Mouse (Mus musculus) liver, embryonic 15.5 days (tissue): Measurements from ENCODE around the gene Cdpf1. TPM values are rescaled to one million over a fixed set of nuclear protein-coding genes. Genes with fewer than 3 reads are reported as not detected.

Source experiments
- ATAC-seq: fragments of 200-750 bp; cut with Nextera tagmentation; 2 replicates; pipeline ENCODE4 v1.8.0; 2017; ENCODE audit warnings: moderate number of reproducible peaks, mild to moderate bottlenecking, moderate library complexity; ENCODE audit not compliant: insufficient read depth
- H3K27ac ChIP-seq: fragments of 300-500 bp; sonication (generic); replicated peaks from 2 replicates; pipeline ENCODE4 v1.5.1; 2015; ENCODE audit warnings: mild to moderate bottlenecking, inconsistent platforms
- H3K27me3 ChIP-seq: fragments of 300-500 bp; sonication (generic); 2 replicates; pipeline ENCODE4 v1.6.1; 2015; ENCODE audit warnings: mild to moderate bottlenecking, inconsistent platforms
- H3K36me3 ChIP-seq: fragments of 300-500 bp; sonication (generic); replicated peaks from 2 replicates; pipeline ENCODE4 v1.6.1; 2015; ENCODE audit warnings: moderate library complexity, mild to moderate bottlenecking, inconsistent platforms
- H3K4me1 ChIP-seq: fragments of 300-500 bp; sonication (generic); replicated peaks from 2 replicates; pipeline ENCODE4 v1.6.1; 2015; ENCODE audit warnings: inconsistent platforms
- H3K4me2 ChIP-seq: fragments of 300-500 bp; sonication (generic); 2 replicates; pipeline ENCODE4 v1.6.1; 2015; ENCODE audit warnings: moderate library complexity, mild to moderate bottlenecking, inconsistent platforms
- H3K4me3 ChIP-seq: fragments of 300-500 bp; sonication (generic); replicated peaks from 2 replicates; pipeline ENCODE4 v1.5.1; 2015; ENCODE audit warnings: mild to moderate bottlenecking, inconsistent platforms
- H3K9ac ChIP-seq: fragments of 300-500 bp; sonication (generic); 2 replicates; pipeline ENCODE4 v1.6.1; 2015; ENCODE audit warnings: moderate library complexity, mild to moderate bottlenecking, inconsistent platforms
- H3K9me3 ChIP-seq: fragments of 300-500 bp; sonication (generic); replicated peaks from 2 replicates; pipeline ENCODE4 v1.6.1; 2016; ENCODE audit warnings: inconsistent platforms
- WGBS: fragments of 180-500 bp; shearing (Covaris S2); methylation state at CpG from one replicate; pipeline ENCODE4 v1.1.7; 2015; ENCODE audit warnings: mixed read lengths; ENCODE audit not compliant: insufficient replicate concordance; 5-methylcytosine and 5-hydroxymethylcytosine counted together
- polyA plus RNA-seq: library from polyadenylated mRNA; unstranded; fragments of >200 nt; fragmentation: Nextera tagmentation; extraction: Ambion mirVana; gene quantifications from 2 replicates; pipeline ENCODE4 v1.2.1, GENCODE M21; 2015

Gene Cdpf1
- 20.9 and 21.8 TPM in 2 replicates for polyA plus RNA-seq

DNA sequence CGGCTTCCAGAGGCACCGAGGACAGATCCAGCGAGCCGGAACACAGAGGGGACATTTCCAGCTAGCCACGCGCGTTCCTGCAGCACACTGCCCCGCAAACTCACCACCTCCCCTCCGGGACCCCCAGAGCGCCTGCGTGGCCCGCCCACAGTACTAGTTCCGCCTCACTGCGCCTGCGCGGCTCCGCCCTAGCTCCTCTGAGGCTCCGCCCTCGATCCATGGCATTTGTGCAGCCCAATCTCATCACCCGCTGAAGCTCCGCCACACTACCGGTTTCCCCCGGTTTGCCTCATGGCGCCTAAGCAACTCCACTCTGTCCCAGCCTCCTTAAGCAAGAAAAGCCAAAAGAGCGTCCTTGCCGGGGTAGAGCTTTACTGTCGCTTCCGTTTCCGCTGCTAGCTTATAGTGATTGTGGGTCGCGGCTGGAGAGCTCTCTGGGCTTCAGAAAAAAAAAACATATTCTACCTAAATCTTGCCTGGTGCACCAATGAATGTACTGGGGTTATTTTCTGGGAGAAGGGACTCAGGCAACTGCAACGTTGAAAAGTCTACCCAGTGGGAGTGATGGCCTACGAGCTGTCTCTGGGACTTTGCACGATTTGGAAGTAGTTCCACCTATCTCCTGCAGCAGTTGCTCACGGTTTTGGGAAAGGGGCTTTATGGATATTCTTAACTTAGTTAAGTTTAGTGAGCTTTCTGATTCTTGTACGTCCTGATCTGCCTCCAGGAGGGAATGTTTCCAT, at the start of gene Cdpf1:
Gene Cdpf1 (minus strand): TSS at position 163 of the 743 bp plus-strand sequence.
- peaks cover 43% of the 10 kb centered on the region for H3K4me1 ChIP-seq
- WGBS = 2% methylated on average over 36 of the region's 36 CpGs
- H3K4me2 ChIP-seq = peak within 1 kb of the TSS; percentile 92
- peak within 1 kb of the TSS; percentile 92 for H3K27ac ChIP-seq
- peak within 1 kb of the TSS; percentile 83 for H3K4me3 ChIP-seq
- peak within 1 kb of the TSS; percentile 87 for H3K9ac ChIP-seq
- H3K27me3 ChIP-seq = peaks cover 1% of the 10 kb centered on the region; the same call in 1 of the 2 replicates
- peak; percentile 91 for ATAC-seq
- no peaks in the 10 kb centered on the region for H3K9me3 ChIP-seq
- H3K36me3 ChIP-seq = no peaks in the 10 kb centered on the region

GRCm38 (mm10) chr15:85859490-85860031, 48.1 kb upstream of the Cdpf1 start, which contains the start of gene Gtse1:
TSS of gene Gtse1 (plus strand) at chr15:85859745.
- WGBS = under 1% methylated on average over 42 of the region's 42 CpGs
- peak within 1 kb of the TSS; percentile 83 for H3K9ac ChIP-seq
- no peaks in the 10 kb centered on the region for H3K27me3 ChIP-seq
- peak; percentile 98 for ATAC-seq
- peak within 1 kb of the TSS; percentile 87 for H3K4me3 ChIP-seq
- H3K4me1 ChIP-seq = peaks cover 42% of the 10 kb centered on the region
- no peaks in the 10 kb centered on the region for H3K9me3 ChIP-seq
- peaks cover 37% of the 10 kb centered on the region for H3K36me3 ChIP-seq
- peak within 1 kb of the TSS; percentile 79 for H3K4me2 ChIP-seq
- H3K27ac ChIP-seq = peak within 1 kb of the TSS; percentile 76

DNA sequence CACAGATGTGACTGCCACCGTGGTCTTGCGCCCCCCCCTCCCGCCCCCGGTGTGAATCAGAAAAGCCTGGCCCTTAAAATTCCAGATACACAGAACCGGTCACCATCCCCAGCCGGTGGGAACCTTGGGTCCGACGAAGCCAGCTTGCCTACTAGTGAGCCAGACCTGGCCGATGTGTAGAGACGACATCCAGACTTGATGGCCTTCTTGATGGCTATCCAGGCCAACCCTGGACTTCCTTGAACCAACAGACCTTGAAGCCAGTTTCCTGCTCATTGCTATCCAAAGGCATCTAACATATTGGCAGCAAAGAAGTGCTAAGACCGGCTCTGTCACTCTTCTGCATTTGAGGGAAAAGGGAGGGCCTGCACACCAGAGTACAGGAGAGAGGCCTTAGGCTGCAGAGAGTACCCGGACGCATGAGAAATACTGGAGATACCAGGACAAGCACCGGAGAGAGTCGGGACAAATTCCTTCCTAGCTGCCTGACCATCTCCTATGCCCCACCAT, 47.5 kb upstream of the Cdpf1 start:
- 13% methylated on average over 15 of the region's 15 CpGs for WGBS
- peaks cover 32% of the 10 kb centered on the region for H3K36me3 ChIP-seq
- peak overlapping the region; percentile 79 for H3K4me2 ChIP-seq
- peaks cover 42% of the 10 kb centered on the region for H3K4me1 ChIP-seq
- peak overlapping the region; percentile 87 for H3K4me3 ChIP-seq
- H3K27me3 ChIP-seq = no peaks in the 10 kb centered on the region
- no peaks in the 10 kb centered on the region for H3K9me3 ChIP-seq
- no peak; the same call in 1 of the 2 replicates for ATAC-seq
- H3K9ac ChIP-seq = peak overlapping the region; percentile 63
- peak overlapping the region; percentile 39; the same call in 1 of the 2 replicates for H3K27ac ChIP-seq

- WGBS = 68% methylated on average over 12 of the region's 12 CpGs
- ATAC-seq = no peak
These were observed 40.3 kb upstream of the Cdpf1 start for GRCm38 (mm10) chr15:85851656-85852392.

GRCm38 (mm10) chr15:85845071-85845470, 33.6 kb upstream of the Cdpf1 start:
- Histone ChIP-seq H3K27ac (no peak overlapping the region), H3K9ac (no peak overlapping the region), H3K9me3 (no peaks in the 10 kb centered on the region), H3K4me3 (no peak overlapping the region), H3K36me3 (0 out of 2 replicates have a peak, but pooled peaks cover 15% of the 10 kb centered on the region), H3K4me2 (no peak overlapping the region), H3K4me1 (peaks cover 22% of the 10 kb centered on the region), H3K27me3 (no peaks in the 10 kb centered on the region)
- ATAC-seq = no peak

More at GRCm38 (mm10) chr15:85851656-85852392, 40.3 kb upstream of the Cdpf1 start:
- H3K9ac ChIP-seq = no peak overlapping the region
- H3K27me3 ChIP-seq = no peaks in the 10 kb centered on the region
- H3K27ac ChIP-seq = no peak overlapping the region
- H3K4me2 ChIP-seq = no peak overlapping the region
- peaks cover 4% of the 10 kb centered on the region; the same call in 1 of the 2 replicates for H3K4me1 ChIP-seq
- H3K9me3 ChIP-seq = no peaks in the 10 kb centered on the region
- no peak overlapping the region for H3K4me3 ChIP-seq
- H3K36me3 ChIP-seq = no peaks in the 10 kb centered on the region

DNA sequence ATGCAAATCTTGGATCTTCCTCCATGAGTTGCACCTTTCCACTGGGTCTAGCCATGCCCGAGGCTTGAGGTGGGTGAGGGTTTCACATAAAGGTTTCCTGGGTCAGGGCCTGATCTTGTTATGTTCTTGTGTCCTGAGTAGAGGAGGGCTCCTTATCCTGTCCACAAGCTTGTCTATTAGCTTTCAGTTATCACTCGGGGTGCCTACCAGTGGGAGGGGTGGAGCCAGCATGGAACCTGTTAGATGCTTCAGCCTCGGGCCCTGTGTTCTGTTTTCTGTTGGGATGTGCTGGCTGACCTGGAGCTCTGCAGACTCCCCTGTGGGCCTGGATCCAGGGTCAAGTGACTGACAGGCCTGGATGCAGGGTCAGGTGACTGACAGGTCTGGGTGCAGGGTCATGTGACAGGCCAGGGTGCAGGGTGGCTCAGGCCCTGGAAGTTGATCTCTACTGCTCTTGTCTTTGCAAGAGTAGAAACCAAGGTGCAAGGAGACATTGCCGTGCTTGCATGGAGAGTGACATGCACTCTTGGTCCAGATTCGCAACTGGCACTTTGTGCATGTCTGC, 30.4 kb upstream of the Cdpf1 start:
- Histone ChIP-seq H3K9ac (no peak overlapping the region), H3K9me3 (no peaks in the 10 kb centered on the region), H3K4me1 (peaks cover 22% of the 10 kb centered on the region), H3K27me3 (no peaks in the 10 kb centered on the region), H3K4me3 (no peak overlapping the region), H3K4me2 (no peak overlapping the region), H3K36me3 (0 out of 2 replicates have a peak, but pooled peaks cover 15% of the 10 kb centered on the region), H3K27ac (no peak overlapping the region)
- ATAC-seq = peak; percentile 43
- WGBS = 44% methylated on average over 5 of the region's 5 CpGs

- H3K4me1 ChIP-seq = peaks cover 22% of the 10 kb centered on the region
- H3K36me3 ChIP-seq = 0 out of 2 replicates have a peak, but pooled peaks cover 9% of the 10 kb centered on the region
- H3K4me3 ChIP-seq = no peak overlapping the region
- no peak overlapping the region for H3K27ac ChIP-seq
- no peak overlapping the region for H3K4me2 ChIP-seq
- no peak overlapping the region for H3K9ac ChIP-seq
- 38% methylated on average over 6 of the region's 6 CpGs for WGBS
- H3K9me3 ChIP-seq = no peaks in the 10 kb centered on the region
- no peak for ATAC-seq
- H3K27me3 ChIP-seq = no peaks in the 10 kb centered on the region
These were observed 29.5 kb upstream of the Cdpf1 start for GRCm38 (mm10) chr15:85840983-85841382.

GRCm38 (mm10) chr15:85836887-85837286, 25.4 kb upstream of the Cdpf1 start:
- WGBS = 51% methylated on average over 5 of the region's 5 CpGs
- no peaks in the 10 kb centered on the region for H3K36me3 ChIP-seq
- H3K9me3 ChIP-seq = no peaks in the 10 kb centered on the region

DNA sequence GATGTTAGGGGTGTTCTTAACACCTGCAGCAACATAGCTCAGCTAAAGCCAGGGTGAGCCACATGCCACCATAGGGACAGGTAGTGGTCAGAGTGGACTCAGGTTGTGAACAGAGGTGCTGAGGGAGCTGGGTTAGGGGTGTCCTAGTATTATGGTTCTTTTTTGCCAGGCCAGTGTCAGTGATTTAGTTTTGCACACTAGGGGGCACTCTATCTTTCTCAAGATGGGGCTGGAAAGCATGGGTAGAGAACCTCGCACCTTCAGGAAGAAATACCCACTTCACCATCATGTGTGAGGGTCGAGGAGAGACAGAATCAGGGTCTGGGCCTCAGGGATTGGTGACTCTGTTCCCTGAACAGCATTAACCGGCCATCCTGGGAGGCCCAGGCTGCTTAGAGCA, 23.8 kb upstream of the Cdpf1 start:
- Histone ChIP-seq H3K4me3 (no peak overlapping the region), H3K4me1 (peaks cover 20% of the 10 kb centered on the region), H3K36me3 (no peaks in the 10 kb centered on the region), H3K27me3 (no peaks in the 10 kb centered on the region), H3K9ac (no peak overlapping the region), H3K9me3 (no peaks in the 10 kb centered on the region), H3K4me2 (no peak overlapping the region), H3K27ac (no peak overlapping the region)
- no peak for ATAC-seq
- WGBS = 49% methylated on average over 3 of the region's 3 CpGs

More at GRCm38 (mm10) chr15:85836887-85837286, 25.4 kb upstream of the Cdpf1 start:
- ATAC-seq = no peak
- Histone ChIP-seq H3K4me2 (no peak overlapping the region), H3K27me3 (no peaks in the 10 kb centered on the region), H3K4me3 (no peak overlapping the region), H3K4me1 (peaks cover 29% of the 10 kb centered on the region), H3K27ac (no peak overlapping the region), H3K9ac (no peak overlapping the region)

- Histone ChIP-seq H3K27ac (peak overlapping the region; percentile 74), H3K9ac (peak overlapping the region; percentile 67), H3K36me3 (no peaks in the 10 kb centered on the region), H3K4me1 (peaks cover 22% of the 10 kb centered on the region), H3K4me3 (peak overlapping the region; percentile 67), H3K9me3 (no peaks in the 10 kb centered on the region), H3K4me2 (peak overlapping the region; percentile 77), H3K27me3 (no peaks in the 10 kb centered on the region)
- no peak for ATAC-seq
- WGBS = 38% methylated on average over 8 of the region's 8 CpGs
These were observed 21.1 kb upstream of the Cdpf1 start for GRCm38 (mm10) chr15:85832599-85832998.
